Mouse (Mus musculus) monocyte, adult 5-6 weeks (primary cell): ENCODE data around the gene Enpp1. TPM values are rescaled to one million over a fixed set of nuclear protein-coding genes. Genes with fewer than 3 reads are reported as not detected.

Experiments
- ATAC-seq: fragments of 153-309, 156-312 bp; replicated peaks from 2 replicates; pipeline ENCODE4 v1.8.0; 2017; ENCODE audit warnings: mild to moderate bottlenecking; ENCODE audit not compliant: low TSS enrichment, insufficient number of reproducible peaks, severe bottlenecking, poor library complexity, low FRiP score
- total RNA-seq: library from RNA; stranded (forward); fragments of 200-1000, 200-491, 200-594 nt; gene quantifications from 3 replicates; pipeline ENCODE4 v1.2.3, GENCODE M21; 2017

Gene Enpp1
- total RNA-seq: 7.9 to 13.7 TPM (median 10.3 TPM) in 3 replicates

GRCm38 (mm10) chr10:24711480-24712366, at the start of gene Enpp1:
Gene Enpp1 (minus strand): TSS chr10:24712159.
- peak; percentile 47 for ATAC-seq

- ATAC-seq: no peak
These were observed 46.5 kb upstream of the Enpp1 start for GRCm38 (mm10) chr10:24758326-24758915.

GRCm38 (mm10) chr10:24754874-24755540, 43.0 kb upstream of the Enpp1 start:
- no peak for ATAC-seq

GRCm38 (mm10) chr10:24754251-24754835, 42.4 kb upstream of the Enpp1 start:
- peak; percentile 35; the same call in 1 of the 2 replicates for ATAC-seq

GRCm38 (mm10) chr10:24753536-24754250, 41.7 kb upstream of the Enpp1 start:
- ATAC-seq: no peak

GRCm38 (mm10) chr10:24742950-24743487, 31.1 kb upstream of the Enpp1 start:
- no peak for ATAC-seq

- no peak for ATAC-seq
These were observed 29.6 kb upstream of the Enpp1 start for GRCm38 (mm10) chr10:24741229-24742198.

- no peak for ATAC-seq
These were observed 27.2 kb upstream of the Enpp1 start for GRCm38 (mm10) chr10:24739171-24739570.

- no peak for ATAC-seq
These were observed 26.5 kb upstream of the Enpp1 start for GRCm38 (mm10) chr10:24738456-24738855.

- ATAC-seq: no peak
These were observed 23.2 kb upstream of the Enpp1 start for GRCm38 (mm10) chr10:24735027-24735777.

- no peak for ATAC-seq
These were observed 15.5 kb upstream of the Enpp1 start for GRCm38 (mm10) chr10:24727478-24727877.

GRCm38 (mm10) chr10:24725197-24725596, 13.2 kb upstream of the Enpp1 start:
- no peak for ATAC-seq

GRCm38 (mm10) chr10:24721841-24722240, 9.9 kb upstream of the Enpp1 start:
- no peak for ATAC-seq

- no peak for ATAC-seq
These were observed 7.4 kb upstream of the Enpp1 start for GRCm38 (mm10) chr10:24719383-24719782.

- ATAC-seq: no peak
These were observed 6.8 kb upstream of the Enpp1 start for GRCm38 (mm10) chr10:24718720-24719119.

- no peak for ATAC-seq
These were observed 6.1 kb upstream of the Enpp1 start for GRCm38 (mm10) chr10:24718058-24718457.

- no peak for ATAC-seq
These were observed 4.3 kb upstream of the Enpp1 start for GRCm38 (mm10) chr10:24716232-24716631.
